Mouse (Mus musculus) right cerebral cortex, postnatal 10 days (tissue): Measurements from ENCODE around the gene Brinp2.

Experiments used
- DNase-seq, 2 experiments: peaks; one replicate each; pipeline ENCODE4 v3.0.0; 2021; ENCODE audit warnings: low spot score in 2 of 2

The Brinp2 gene

GRCm38 (mm10) chr1:158295270-158295669 is 60.9 kb downstream of the Brinp2 start:
- DNase-seq = peak in 1 of 2 experiments; percentile 36

DNA sequence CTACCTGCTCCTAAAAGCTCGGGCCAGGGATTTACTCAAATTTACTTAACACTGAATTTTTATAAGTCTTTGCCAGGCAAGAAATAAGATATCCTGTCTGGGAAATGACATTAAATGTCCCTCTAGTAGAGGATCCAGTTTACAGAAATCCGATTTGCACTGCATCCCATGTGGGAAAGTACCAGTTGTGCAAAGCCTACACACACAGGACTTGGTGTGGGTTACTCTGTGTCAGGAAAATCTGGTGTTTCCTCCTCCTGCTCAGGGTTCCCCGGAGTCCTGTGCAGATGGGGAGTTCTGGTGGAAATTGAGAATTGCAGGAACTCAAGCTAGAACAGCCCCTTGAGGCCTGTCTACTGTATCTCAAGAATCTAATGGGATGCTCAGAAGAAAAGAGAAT is 70.9 kb downstream of the Brinp2 start:
- DNase-seq = no peak

- peak in 1 of 2 experiments; percentile 36 for DNase-seq
These were observed 72.3 kb downstream of the Brinp2 start for GRCm38 (mm10) chr1:158283869-158284268.

GRCm38 (mm10) chr1:158272058-158272457 is 84.1 kb downstream of the Brinp2 start:
- no peak for DNase-seq

GRCm38 (mm10) chr1:158267020-158267571 is 89.0 kb downstream of the Brinp2 start:
- peak; percentile 43 to 63 for DNase-seq

GRCm38 (mm10) chr1:158266293-158267019 is 89.7 kb downstream of the Brinp2 start:
- no peak for DNase-seq

GRCm38 (mm10) chr1:158259516-158260235 is 96.5 kb downstream of the Brinp2 start:
- DNase-seq = no peak

GRCm38 (mm10) chr1:158258685-158259292 is 97.3 kb downstream of the Brinp2 start:
- no peak for DNase-seq

DNA sequence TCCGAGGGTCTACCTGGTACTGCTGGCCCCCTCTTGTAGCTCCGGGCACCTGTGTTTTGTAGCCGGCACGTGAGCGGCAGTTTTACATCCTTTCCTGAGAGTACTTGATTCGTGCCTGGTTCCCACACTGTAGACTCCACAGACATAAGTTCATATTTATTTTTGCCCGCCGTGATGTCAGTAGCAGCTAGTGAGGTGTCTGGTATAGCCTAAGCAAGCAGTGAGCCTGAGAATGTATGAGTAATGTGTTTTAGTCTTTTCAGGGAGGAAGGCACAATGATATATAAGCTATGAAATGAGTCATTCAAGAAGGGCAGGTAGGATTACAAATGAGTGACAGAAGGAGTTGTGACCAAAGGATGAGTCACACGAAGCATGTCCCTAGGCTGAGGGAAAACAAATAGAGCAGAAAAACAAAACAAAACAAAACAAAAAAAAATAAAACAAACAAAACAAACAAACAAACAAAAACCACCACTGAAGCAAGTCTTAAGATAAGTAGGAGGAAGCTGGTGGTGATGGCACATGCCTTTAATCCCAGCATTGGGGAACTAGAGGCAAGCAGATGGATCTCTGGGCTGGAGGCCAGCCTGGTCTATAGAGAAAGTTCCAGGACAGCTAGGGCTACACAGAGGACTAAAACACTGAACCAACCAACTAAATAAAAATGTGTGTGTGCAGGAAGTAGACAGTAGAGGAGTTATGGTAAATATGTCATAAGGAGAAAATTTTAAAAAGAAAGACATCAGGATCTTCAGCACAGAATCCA is 100.0 kb downstream of the Brinp2 start:
- no peak for DNase-seq

- no peak for DNase-seq
These were observed 103.4 kb downstream of the Brinp2 start for GRCm38 (mm10) chr1:158252682-158253222.

DNA sequence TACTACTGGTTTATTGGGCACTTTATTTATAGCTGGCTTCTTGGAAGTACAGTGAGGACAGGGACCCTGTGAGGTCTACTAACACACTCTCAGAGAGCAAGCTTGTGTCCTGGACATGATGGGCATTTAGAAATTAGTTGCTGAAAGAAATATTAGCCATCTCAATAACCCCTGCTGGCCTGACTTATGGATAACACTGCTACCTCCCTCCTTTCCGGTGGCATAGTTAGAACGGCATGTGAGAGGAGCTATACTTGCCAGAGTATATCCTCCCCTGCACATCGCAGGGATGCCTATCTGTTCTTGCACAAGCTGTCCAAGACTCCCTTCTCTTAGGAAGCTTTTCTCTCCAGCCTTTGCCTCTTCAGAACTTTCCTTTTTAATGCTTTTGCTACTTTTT is 107.9 kb downstream of the Brinp2 start:
- DNase-seq = no peak

- no peak for DNase-seq
These were observed 109.5 kb downstream of the Brinp2 start for GRCm38 (mm10) chr1:158246476-158247153.

DNA sequence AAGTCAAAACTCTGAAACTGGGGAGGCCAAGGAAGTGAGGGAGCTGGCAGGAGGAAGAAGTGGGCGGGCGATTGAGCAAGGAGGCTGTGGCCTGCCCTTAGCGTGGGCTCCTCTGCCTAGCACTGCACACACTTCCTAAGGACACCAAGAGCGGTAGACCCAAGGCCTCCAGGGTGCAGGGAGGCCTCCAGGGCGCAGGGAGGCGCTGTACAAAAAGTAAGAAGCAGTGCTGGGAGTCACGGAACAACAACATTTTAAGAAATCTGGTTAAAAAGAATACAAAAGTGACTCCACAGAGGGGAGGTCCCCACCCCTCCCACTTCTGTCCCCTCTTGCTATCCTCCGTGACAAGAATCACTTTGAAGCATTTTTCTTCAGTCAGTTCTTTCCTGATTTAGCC is 110.6 kb downstream of the Brinp2 start:
- no peak for DNase-seq

GRCm38 (mm10) chr1:158244016-158244415 is 112.1 kb downstream of the Brinp2 start:
- DNase-seq = no peak

DNA sequence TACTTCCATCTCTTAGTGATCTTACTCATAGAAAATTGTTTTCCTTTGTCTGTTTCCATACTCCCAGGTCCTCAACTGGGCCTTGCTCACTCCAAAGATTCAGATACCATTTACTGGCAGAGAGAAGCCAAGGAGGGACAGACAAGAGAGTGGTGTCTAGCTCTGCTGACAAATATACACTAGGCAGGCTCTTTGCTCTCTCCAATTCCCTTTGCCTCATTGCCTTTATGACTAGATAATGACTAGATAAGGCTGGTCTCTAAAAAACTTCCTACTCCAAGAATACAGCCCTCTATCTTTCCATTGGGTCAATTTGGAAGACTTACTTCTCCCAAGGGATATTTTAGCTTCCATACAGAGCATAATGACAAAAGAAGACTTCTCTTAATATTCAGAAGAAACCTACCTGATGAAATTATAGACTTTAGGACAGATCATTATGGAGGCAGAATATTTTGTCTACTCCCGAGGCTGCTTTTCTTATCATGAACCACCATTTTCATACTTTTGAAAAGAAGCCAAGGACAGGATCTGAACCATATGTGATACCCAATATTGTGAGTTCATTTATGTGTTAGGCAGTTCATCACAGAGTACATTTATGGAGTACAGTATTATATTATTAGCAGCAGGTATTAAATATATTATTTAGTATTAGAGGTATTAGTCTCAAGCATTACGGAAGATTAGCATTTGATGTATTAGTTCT is 114.1 kb downstream of the Brinp2 start:
- DNase-seq = no peak

DNA sequence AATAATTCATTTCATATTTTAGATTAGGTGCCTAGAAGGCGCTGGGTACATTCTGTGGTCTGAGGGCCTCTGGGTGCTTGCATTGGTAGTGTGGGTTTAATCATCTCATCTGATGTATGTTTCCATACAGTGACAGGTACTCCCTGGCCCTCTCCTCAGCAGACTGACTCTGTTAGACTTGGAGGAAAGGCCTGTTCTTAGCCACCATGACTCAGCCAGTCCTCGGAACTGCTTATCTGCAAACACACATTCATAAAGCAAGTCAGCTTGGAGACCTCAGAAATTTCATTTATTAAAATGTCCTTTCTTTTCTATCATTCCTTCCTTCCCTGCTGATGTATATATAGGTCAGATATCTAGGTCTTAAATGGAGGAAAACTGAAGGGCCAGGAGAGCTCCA is 116.3 kb downstream of the Brinp2 start:
- no peak for DNase-seq

DNA sequence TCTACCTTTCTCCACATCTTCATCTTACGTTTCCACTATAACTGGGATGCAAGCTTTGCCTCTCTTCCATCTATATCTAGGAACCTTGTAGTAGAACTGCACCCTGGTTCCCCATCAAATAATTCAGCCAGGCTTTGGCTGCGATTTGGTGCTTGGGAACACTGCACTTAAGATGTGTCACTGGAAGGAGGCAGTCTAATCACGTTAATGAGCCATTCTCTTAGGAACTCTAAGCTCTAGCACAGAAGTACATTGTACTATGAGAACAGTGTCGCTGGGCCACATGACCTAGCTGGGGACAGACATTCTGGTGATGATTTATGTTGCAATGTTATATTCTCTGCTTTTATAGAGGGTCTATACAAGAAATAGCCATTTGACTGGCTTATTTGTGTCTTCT is 117.4 kb downstream of the Brinp2 start:
- DNase-seq = no peak

- no peak for DNase-seq
These were observed 127.4 kb downstream of the Brinp2 start for GRCm38 (mm10) chr1:158228687-158229224.

DNA sequence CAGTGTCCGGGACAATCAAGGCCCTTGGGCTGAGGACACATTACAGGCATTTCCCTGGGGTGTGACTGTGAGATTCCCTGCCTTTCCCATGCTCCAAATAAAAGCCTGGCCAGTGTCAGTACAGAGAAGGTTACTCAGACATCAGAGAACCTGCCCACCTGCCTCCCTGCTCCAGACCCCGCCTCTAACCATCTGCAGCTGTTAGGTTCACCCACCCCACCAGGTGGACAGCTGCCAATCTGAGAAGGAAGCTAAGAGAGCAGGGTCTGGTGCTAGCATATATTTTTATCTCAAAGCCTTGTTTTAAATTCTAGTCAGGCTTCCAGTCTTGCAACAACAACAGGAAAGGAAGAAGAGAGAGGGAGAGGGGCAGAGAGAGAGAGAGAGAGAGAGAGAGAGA is 128.9 kb downstream of the Brinp2 start:
- no peak for DNase-seq

- no peak for DNase-seq
These were observed 129.4 kb downstream of the Brinp2 start for GRCm38 (mm10) chr1:158226689-158227088.
